Mouse (Mus musculus): ENCODE data around the gene Agpat2. TPM values are rescaled to one million over a fixed set of nuclear protein-coding genes. Genes with fewer than 3 reads are reported as not detected.

Gene Agpat2
- polyA plus RNA-seq (2015; fragmentation: Nextera tagmentation; extraction: Ambion mirVana) = 3.7 and 4.0 TPM in 2 replicates

DNA sequence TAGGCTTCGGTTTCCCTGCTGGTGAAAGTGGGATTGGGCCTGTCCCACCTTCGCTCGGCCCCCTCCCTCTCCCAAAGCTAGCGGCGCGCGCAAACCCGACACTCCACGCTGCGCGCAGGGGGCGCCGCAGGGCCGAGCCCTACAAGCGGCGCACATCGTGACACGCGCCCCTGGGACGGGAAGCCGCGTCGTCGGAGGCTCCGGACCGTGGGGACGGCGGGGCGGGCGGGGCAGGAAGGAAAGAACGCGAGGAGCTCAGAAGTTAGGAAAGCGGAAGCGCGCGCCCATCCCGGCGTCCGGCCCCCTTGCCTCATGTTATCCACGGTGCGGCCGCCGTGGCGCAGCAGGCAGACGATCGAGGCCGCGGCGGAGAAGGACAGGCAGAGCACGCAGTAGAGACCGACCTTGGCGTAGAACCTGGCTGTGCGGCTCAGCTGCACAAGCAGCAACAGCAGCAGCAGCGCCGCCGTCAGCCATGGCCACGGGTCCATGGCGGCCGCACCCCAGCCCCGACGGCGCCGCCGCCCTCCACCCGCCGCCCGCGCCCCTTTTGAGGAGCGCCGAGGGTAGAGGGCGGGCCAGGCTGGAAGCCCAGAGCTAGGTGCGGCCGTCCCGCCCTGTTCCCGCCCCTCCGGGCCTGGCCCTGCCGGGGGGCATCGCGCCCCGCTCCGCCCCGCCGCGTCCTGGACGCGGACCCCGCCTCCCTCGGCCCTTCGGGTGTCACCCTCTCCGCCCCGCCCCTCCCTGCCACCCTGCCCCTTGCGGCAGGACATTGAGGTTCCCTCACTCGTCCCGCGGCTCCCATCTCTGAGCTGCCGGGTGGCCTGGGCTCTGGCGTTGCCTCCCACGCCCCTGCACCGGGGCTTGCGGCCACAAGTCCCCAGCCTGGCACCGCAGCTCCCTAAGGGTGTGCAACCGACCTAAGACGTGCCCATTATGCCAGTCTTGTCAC lies at the start of gene Agpat2:
Gene Agpat2 (minus strand): TSS at position 698 of the 952 bp plus-strand sequence.
- Histone ChIP-seq H3K9ac (replicated peaks; ENCODE audit: low read depth, low read length) (peak within 1 kb of the TSS; percentile 57), H3K27me3 (replicated peaks; ENCODE audit: control insufficient read depth, insufficient read depth, low read length) (peaks cover 21% of the 10 kb centered on the region), H3K4me2 (ENCODE audit: low read length) (peak within 1 kb of the TSS; percentile 69), H3K9me3 (ENCODE audit: control insufficient read depth, low read length) (no peaks in the 10 kb centered on the region), H3K4me3 (replicated peaks; ENCODE audit: low read length) (peak within 1 kb of the TSS; percentile 55), H3K27ac (ENCODE audit: low read length) (no peak within 1 kb of the TSS), H3K4me1 (replicated peaks; ENCODE audit: control insufficient read depth, insufficient read depth, low read length) (peaks cover 2% of the 10 kb centered on the region; the same call in 1 of the 2 replicates), H3K36me3 (ENCODE audit: control insufficient read depth, insufficient read depth) (no peaks in the 10 kb centered on the region)
- WGBS = under 1% methylated on average over 89 of the region's 103 CpGs
- peak; percentile 82 for ATAC-seq

DNA sequence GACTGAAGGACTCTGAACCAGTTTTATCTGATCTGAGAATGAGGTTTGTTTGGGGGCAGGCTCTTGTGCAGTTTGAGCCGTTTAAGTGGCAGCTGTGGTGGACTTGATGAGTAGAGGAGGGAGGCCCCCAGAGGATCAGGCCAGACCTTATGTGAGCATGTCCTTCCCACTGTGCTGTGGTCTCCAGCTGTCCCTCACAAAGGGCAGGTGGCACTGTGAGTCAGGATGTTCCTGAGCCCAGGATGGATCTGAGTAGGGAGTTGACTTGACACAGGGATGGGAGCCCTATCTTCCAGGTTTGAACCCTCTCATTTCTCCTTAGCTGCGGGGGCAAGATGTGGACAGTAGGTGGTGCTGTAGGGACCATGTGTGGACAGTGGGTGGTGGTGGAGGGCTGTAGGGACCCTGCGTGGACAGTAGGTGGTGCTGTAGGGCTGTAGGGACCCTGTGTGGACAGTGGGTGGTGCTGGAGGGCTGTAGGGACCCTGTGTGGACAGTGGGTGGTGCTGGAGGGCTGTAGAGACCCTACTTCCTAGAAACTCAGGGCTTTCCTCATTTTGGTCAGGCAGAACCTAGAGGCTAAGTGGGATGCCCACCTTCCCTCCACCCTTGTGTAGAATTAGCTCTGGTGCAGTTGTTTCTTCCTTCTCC lies 42.6 kb upstream of the Agpat2 start:
- Histone ChIP-seq H3K9ac (replicated peaks; ENCODE audit: low read depth, low read length) (no peak overlapping the region), H3K27ac (ENCODE audit: low read length) (no peak overlapping the region), H3K36me3 (ENCODE audit: control insufficient read depth, insufficient read depth) (no peaks in the 10 kb centered on the region), H3K4me1 (replicated peaks; ENCODE audit: control insufficient read depth, insufficient read depth, low read length) (no peaks in the 10 kb centered on the region), H3K4me2 (ENCODE audit: low read length) (no peak overlapping the region), H3K9me3 (ENCODE audit: control insufficient read depth, low read length) (no peaks in the 10 kb centered on the region), H3K27me3 (replicated peaks; ENCODE audit: control insufficient read depth, insufficient read depth, low read length) (no peaks in the 10 kb centered on the region), H3K4me3 (replicated peaks; ENCODE audit: low read length) (no peak overlapping the region)
- ATAC-seq = peak; percentile 98
- 28% methylated on average over 3 of the region's 3 CpGs for WGBS

DNA sequence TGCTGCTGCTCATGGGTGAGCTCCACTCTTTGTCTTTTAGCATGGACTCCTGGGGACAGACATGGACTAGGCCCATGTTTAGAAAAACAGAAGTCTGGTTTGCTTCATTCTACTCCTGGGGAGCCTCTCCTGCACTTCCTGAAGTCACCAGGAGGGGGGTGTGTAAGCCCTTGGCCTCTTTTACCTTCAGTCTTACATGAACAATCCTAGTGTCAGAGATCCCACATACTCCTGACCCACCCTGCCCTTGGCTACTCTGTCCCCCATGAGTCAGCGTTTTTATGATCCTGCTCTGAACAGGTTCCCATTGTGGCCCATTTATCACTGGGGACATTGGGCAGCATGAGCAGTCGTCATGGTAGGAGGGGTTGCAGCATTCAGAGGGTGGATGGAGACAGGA lies 39.7 kb upstream of the Agpat2 start:
- Histone ChIP-seq H3K4me2 (ENCODE audit: low read length) (no peak overlapping the region), H3K36me3 (ENCODE audit: control insufficient read depth, insufficient read depth) (no peaks in the 10 kb centered on the region), H3K4me3 (replicated peaks; ENCODE audit: low read length) (no peak overlapping the region), H3K9ac (replicated peaks; ENCODE audit: low read depth, low read length) (no peak overlapping the region), H3K27ac (ENCODE audit: low read length) (no peak overlapping the region), H3K9me3 (ENCODE audit: control insufficient read depth, low read length) (no peaks in the 10 kb centered on the region), H3K4me1 (replicated peaks; ENCODE audit: control insufficient read depth, insufficient read depth, low read length) (peaks cover 3% of the 10 kb centered on the region), H3K27me3 (replicated peaks; ENCODE audit: control insufficient read depth, insufficient read depth, low read length) (no peaks in the 10 kb centered on the region)
- ATAC-seq = no peak
- WGBS = 71% methylated on average over 2 of the region's 2 CpGs

DNA sequence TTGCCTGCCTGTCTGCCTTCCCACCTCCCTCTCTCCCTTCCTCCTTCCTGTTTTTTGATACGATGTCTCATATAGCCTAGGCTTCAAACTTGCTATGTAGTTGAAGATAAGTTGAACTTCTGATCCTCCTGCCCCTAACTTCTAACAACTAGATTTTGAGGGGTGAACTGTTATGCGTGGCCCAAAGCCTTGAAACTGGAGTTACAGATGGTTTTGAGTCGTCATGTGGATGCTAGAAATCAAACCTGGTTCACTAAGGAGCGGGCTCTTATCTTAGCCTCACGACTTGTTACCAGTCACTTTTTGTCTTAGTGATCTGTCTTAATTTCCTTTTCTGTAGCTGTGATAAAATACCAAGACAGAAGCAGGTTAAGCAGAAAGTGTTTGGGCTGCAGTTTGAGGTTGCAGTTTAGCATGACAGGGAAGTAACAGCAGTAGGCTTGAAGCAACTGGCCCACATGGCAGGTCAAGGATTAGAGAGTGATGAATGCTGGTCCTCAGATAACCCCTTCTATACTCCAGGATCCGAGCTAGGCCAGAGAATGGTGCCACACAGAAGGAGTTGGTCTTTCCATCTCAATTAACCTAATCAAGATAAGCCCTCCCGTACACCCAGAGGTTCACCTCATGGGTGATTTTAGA lies 36.9 kb upstream of the Agpat2 start:
- Histone ChIP-seq H3K4me1 (replicated peaks; ENCODE audit: control insufficient read depth, insufficient read depth, low read length) (peaks cover 19% of the 10 kb centered on the region), H3K9ac (replicated peaks; ENCODE audit: low read depth, low read length) (no peak overlapping the region), H3K27me3 (replicated peaks; ENCODE audit: control insufficient read depth, insufficient read depth, low read length) (no peaks in the 10 kb centered on the region), H3K9me3 (ENCODE audit: control insufficient read depth, low read length) (no peaks in the 10 kb centered on the region), H3K4me2 (ENCODE audit: low read length) (no peak overlapping the region), H3K27ac (ENCODE audit: low read length) (no peak overlapping the region), H3K4me3 (replicated peaks; ENCODE audit: low read length) (no peak overlapping the region), H3K36me3 (ENCODE audit: control insufficient read depth, insufficient read depth) (peaks cover 11% of the 10 kb centered on the region; the same call in 1 of the 2 replicates)
- no peak for ATAC-seq
- WGBS = 80% methylated on average over 7 of the region's 7 CpGs

DNA sequence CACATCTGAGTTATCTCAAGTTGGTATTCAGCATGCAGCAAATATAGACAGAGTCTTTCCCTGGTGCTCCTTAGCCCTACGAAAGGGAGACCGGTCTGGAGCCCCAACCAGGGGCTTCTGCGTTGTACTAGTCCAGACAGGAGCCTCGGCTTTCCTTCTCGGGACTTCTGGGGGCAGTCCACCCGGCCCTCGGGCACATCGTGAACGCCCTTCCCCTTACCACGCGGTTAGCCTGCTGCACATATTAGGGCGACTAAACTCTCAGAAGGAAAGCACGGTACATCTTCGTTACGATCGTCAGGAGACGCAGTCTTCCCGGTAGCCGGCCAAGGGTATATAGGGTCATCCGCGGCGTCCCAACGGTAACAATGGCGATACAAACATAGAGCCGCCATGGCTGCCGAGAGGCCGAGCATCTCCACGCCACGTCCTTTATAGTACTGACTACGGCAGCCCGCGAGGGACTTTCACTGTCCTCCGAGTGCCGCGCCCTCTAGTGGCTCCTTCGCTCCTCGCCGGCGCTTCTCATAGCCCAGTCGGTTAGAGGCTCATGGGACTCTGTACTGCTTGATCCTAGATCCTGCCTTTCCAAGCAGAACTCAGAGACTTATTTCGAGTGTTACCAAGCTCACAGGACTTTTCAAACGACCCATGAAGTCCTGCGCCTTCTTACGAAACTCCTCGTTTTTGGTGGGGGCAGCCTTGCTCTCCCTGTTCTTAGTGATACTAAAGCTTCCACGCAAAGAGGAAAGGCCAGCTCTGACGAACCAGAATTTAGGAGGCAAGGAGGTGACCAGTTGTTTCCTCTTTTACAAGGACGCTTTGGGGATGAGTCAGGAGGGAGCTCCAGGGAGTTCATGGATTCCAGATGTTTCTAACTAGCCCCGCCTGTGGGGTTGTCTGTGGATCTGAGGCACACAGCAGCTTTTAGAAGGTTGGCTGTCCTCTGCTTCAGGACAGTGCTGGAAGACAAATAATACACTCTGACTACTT lies 35.9 kb upstream of the Agpat2 start:
- Histone ChIP-seq H3K4me2 (ENCODE audit: low read length) (peak overlapping the region; percentile 61), H3K9me3 (ENCODE audit: control insufficient read depth, low read length) (no peaks in the 10 kb centered on the region), H3K27ac (ENCODE audit: low read length) (peak overlapping the region; percentile 36), H3K4me1 (replicated peaks; ENCODE audit: control insufficient read depth, insufficient read depth, low read length) (peaks cover 19% of the 10 kb centered on the region), H3K4me3 (replicated peaks; ENCODE audit: low read length) (peak overlapping the region; percentile 57), H3K9ac (replicated peaks; ENCODE audit: low read depth, low read length) (peak overlapping the region; percentile 87), H3K36me3 (ENCODE audit: control insufficient read depth, insufficient read depth) (peaks cover 19% of the 10 kb centered on the region; the same call in 1 of the 2 replicates), H3K27me3 (replicated peaks; ENCODE audit: control insufficient read depth, insufficient read depth, low read length) (no peaks in the 10 kb centered on the region)
- peak; percentile 89 for ATAC-seq
- 5% methylated on average over 49 of the region's 49 CpGs for WGBS

DNA sequence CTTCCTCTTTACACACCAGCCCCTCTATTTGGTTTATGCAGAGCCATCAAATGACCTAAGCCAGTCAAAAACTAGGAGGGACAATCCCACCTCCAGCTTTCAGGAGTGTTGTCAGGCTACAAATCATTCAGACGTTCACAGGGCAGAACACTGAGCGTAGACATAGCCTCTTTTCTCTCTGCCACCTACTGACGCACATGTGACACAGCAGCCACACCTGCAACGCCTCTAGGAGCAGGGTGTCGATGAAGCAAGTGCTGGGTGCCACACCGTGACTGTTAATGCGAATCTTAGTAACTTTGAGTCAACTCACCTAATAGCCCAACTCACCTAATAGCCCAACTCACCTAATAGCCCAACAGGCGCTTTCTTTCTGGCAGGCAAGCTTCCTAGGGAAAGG lies 34.9 kb upstream of the Agpat2 start:
- ATAC-seq = peak; percentile 49
- 5% methylated on average over 8 of the region's 8 CpGs for WGBS

DNA sequence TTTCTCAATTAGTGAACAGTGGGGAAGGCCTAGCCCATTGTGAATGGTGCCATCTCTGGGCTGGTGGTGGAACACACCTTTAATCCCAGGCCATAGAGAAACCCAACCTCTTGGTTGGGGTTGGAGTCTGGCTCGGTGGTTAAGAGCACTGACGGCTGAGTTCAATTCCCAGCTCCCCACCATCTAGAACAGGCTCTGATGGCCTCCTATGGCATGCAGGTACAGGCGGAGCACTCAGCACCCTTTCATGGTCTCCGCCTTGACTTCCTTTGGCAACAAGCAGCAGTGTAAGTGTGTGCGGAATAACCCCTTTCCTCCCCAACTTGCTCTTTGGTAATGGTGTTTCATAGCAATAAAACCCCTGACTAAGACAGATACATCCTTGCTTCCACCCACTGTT lies 34.4 kb upstream of the Agpat2 start:
- Histone ChIP-seq H3K27ac (ENCODE audit: low read length) (no peak overlapping the region), H3K27me3 (replicated peaks; ENCODE audit: control insufficient read depth, insufficient read depth, low read length) (no peaks in the 10 kb centered on the region), H3K36me3 (ENCODE audit: control insufficient read depth, insufficient read depth) (peaks cover 23% of the 10 kb centered on the region), H3K9me3 (ENCODE audit: control insufficient read depth, low read length) (no peaks in the 10 kb centered on the region), H3K9ac (replicated peaks; ENCODE audit: low read depth, low read length) (no peak overlapping the region), H3K4me1 (replicated peaks; ENCODE audit: control insufficient read depth, insufficient read depth, low read length) (peaks cover 19% of the 10 kb centered on the region), H3K4me3 (replicated peaks; ENCODE audit: low read length) (peak overlapping the region; percentile 57), H3K4me2 (ENCODE audit: low read length) (peak overlapping the region; percentile 61)
- 69% methylated on average over 5 of the region's 5 CpGs for WGBS
- ATAC-seq = no peak

More for the DNA sequence above, 34.9 kb upstream of the Agpat2 start:
- H3K27ac ChIP-seq (ENCODE audit: low read length) = no peak overlapping the region
- no peaks in the 10 kb centered on the region for H3K27me3 ChIP-seq (replicated peaks; ENCODE audit: control insufficient read depth, insufficient read depth, low read length)
- H3K4me3 ChIP-seq (replicated peaks; ENCODE audit: low read length) = peak overlapping the region; percentile 57
- H3K9me3 ChIP-seq (ENCODE audit: control insufficient read depth, low read length) = no peaks in the 10 kb centered on the region
- peaks cover 23% of the 10 kb centered on the region for H3K36me3 ChIP-seq (ENCODE audit: control insufficient read depth, insufficient read depth)
- peak overlapping the region; percentile 61 for H3K4me2 ChIP-seq (ENCODE audit: low read length)
- peak overlapping the region; percentile 87 for H3K9ac ChIP-seq (replicated peaks; ENCODE audit: low read depth, low read length)
- H3K4me1 ChIP-seq (replicated peaks; ENCODE audit: control insufficient read depth, insufficient read depth, low read length) = peaks cover 19% of the 10 kb centered on the region

DNA sequence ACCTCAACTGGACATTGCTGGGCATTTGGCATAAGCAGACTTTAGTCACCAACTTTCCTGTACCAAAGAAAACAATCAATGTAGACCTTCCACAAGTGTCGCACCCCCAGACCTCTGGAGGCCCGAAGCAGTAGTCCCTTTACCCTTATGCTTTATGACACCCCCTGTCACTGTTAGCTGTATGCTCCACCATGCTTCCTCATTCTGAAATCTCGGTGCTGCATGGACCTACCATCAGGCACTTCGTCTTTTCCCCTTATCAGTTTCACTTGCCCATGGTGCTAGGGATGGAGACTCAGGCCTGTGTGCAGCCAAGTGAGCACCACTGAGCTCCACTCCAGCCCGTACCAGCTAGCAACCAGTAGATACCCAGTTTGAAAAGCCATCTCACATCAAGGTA lies 33.8 kb upstream of the Agpat2 start:
- Histone ChIP-seq H3K4me2 (ENCODE audit: low read length) (peak overlapping the region; percentile 61; the same call in 1 of the 2 replicates), H3K4me3 (replicated peaks; ENCODE audit: low read length) (no peak overlapping the region), H3K27ac (ENCODE audit: low read length) (no peak overlapping the region), H3K9me3 (ENCODE audit: control insufficient read depth, low read length) (no peaks in the 10 kb centered on the region), H3K4me1 (replicated peaks; ENCODE audit: control insufficient read depth, insufficient read depth, low read length) (peaks cover 19% of the 10 kb centered on the region), H3K9ac (replicated peaks; ENCODE audit: low read depth, low read length) (no peak overlapping the region), H3K27me3 (replicated peaks; ENCODE audit: control insufficient read depth, insufficient read depth, low read length) (no peaks in the 10 kb centered on the region), H3K36me3 (ENCODE audit: control insufficient read depth, insufficient read depth) (peaks cover 23% of the 10 kb centered on the region)
- no peak for ATAC-seq
- WGBS = 84% methylated on average over 5 of the region's 5 CpGs

Data from forebrain, embryonic 16.5 days (tissue).